Mouse (Mus musculus): ENCODE results near the gene Cyp17a1. TPM values are rescaled to one million over a fixed set of nuclear protein-coding genes. Genes with fewer than 3 reads are reported as not detected.

Cyp17a1 gene
- total RNA-seq (2018; cell fraction: chromatin; rRNA removed): not detected
- not detected for total RNA-seq (2018; cell fraction: cytosol; rRNA removed)
- total RNA-seq (2018; cell fraction: nucleus; rRNA removed): not detected
- polyA plus RNA-seq (2018): not detected in 3 replicates

GRCm38 (mm10) chr19:46672766-46673418, at the start of gene Cyp17a1:
Gene Cyp17a1, minus strand, starts transcription at chr19:46673172.
- WGBS (ENCODE audit: missing documents): 78% methylated on average over 4 of the region's 5 CpGs
- Histone ChIP-seq H3K36me3 (ENCODE audit: inconsistent target) (no peaks in the 10 kb centered on the region), H3K27ac (no peak within 1 kb of the TSS), H3K4me3 (ENCODE audit: inconsistent target) (no peak within 1 kb of the TSS), H3K79me2 (ENCODE audit: inconsistent target) (no peaks in the 10 kb centered on the region)

DNA sequence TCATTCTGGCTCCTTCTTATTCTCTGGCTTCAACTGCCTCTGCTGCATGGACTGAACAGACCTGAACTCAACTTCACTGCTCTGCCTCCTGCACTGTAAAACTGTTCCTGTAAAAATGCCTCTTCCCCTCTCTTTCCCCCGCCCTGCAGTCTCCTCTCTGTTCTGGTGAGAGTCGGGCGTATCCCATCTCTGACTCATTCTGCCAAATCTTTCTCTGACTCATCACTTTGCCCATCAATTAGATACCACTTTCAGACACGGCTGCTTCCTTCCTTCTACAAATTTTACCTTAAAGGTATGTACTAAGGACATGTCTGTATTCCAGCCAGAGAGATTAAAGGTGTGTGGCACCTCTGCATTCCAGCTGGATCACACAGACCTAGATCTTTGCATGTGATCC, 45.2 kb upstream of the Cyp17a1 start:
- Histone ChIP-seq H3K79me2 (ENCODE audit: inconsistent target) (no peaks in the 10 kb centered on the region), H3K36me3 (ENCODE audit: inconsistent target) (no peaks in the 10 kb centered on the region), H3K4me3 (ENCODE audit: inconsistent target) (no peak overlapping the region), H3K27ac (no peak overlapping the region)
- 56% methylated on average over 4 of the region's 4 CpGs for WGBS (ENCODE audit: missing documents)

- no peak overlapping the region for H3K4me3 ChIP-seq (ENCODE audit: inconsistent target)
- H3K27ac ChIP-seq: no peak overlapping the region
- no peaks in the 10 kb centered on the region for H3K79me2 ChIP-seq (ENCODE audit: inconsistent target)
- H3K36me3 ChIP-seq (ENCODE audit: inconsistent target): no peaks in the 10 kb centered on the region
- WGBS (ENCODE audit: missing documents): 97% methylated on average over 8 of the region's 8 CpGs
Measured at GRCm38 (mm10) chr19:46715016-46715415, 42.0 kb upstream of the Cyp17a1 start.

DNA sequence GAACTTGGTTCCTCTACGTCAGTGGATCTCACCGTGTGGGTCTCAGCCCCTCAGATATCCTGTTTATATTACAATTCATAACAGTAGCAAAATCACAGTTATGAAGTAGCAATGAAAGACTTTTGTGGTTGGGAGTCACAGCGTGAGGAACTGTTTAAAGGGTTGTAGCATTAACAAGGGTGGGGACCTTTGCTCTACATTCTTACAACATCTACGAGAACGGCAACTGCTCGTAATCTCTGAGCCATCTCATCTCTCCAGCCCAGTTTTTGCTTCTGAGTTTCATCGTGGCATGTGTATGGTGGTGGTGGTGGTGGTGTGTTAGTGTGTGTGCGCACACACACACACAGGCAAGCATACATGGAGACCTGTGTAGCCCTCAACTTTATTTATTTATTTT, 41.3 kb upstream of the Cyp17a1 start:
- Histone ChIP-seq H3K79me2 (ENCODE audit: inconsistent target) (no peaks in the 10 kb centered on the region), H3K4me3 (ENCODE audit: inconsistent target) (no peak overlapping the region), H3K27ac (no peak overlapping the region), H3K36me3 (ENCODE audit: inconsistent target) (no peaks in the 10 kb centered on the region)
- 96% methylated on average over 7 of the region's 8 CpGs for WGBS (ENCODE audit: missing documents)

GRCm38 (mm10) chr19:46710614-46711013, 37.6 kb upstream of the Cyp17a1 start:
- WGBS (ENCODE audit: missing documents): 92% methylated on average over 4 of the region's 4 CpGs
- no peak overlapping the region for H3K4me3 ChIP-seq (ENCODE audit: inconsistent target)
- H3K36me3 ChIP-seq (ENCODE audit: inconsistent target): no peaks in the 10 kb centered on the region

GRCm38 (mm10) chr19:46707296-46708151, 34.6 kb upstream of the Cyp17a1 start, which contains the start of gene As3mt:
Gene As3mt, plus strand, starts transcription at chr19:46707458.
- no peaks in the 10 kb centered on the region for H3K79me2 ChIP-seq (ENCODE audit: inconsistent target)
- H3K4me3 ChIP-seq (ENCODE audit: inconsistent target): peak within 1 kb of the TSS; percentile 11; the same call in 1 of the 2 replicates
- WGBS (ENCODE audit: missing documents): 16% methylated on average over 29 of the region's 31 CpGs
- no peaks in the 10 kb centered on the region for H3K36me3 ChIP-seq (ENCODE audit: inconsistent target)
- peak within 1 kb of the TSS; percentile 2; the same call in 1 of the 2 replicates for H3K27ac ChIP-seq

More at GRCm38 (mm10) chr19:46710614-46711013, 37.6 kb upstream of the Cyp17a1 start:
- H3K79me2 ChIP-seq (ENCODE audit: inconsistent target): no peaks in the 10 kb centered on the region
- no peak overlapping the region for H3K27ac ChIP-seq

DNA sequence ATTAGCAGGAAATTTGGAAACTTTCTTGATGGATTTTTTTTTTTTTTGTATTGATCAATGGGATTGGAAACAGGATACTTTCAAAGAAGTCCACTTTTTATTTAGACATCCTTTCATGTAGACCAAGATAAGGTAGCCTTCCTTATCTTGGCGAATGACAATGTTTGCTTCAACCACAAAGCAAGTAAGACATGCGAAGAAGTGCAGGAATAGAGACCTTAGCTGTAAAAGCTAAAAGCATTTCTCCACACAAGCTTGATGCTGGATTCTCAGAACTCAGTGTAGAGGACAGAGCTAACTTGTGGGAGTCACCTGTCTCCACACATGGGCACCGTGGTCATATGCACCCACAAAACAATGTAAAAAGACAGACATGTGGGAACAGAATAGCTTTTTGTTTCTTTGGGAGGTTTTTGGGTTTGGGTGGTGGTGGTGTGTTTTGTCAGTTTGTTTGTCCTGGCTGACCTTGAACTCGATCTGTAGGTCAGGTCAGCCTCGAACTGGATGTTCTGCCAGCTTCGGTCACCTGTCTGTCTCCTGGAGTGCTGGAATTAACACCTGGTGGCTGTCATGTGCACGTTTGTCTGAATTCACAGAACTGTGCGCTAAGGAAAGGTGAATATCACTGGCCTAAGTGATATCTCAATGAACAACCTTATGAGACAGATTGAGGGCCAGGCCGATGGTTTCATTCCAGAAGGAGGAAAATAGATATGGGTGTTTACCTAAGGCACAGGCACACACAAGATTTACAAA, 33.7 kb upstream of the Cyp17a1 start:
- Histone ChIP-seq H3K4me3 (ENCODE audit: inconsistent target) (0 out of 2 replicates have a peak overlapping the region, but pooled peaks have one; percentile 11), H3K36me3 (ENCODE audit: inconsistent target) (no peaks in the 10 kb centered on the region), H3K27ac (no peak overlapping the region), H3K79me2 (ENCODE audit: inconsistent target) (no peaks in the 10 kb centered on the region)
- 89% methylated on average over 9 of the region's 9 CpGs for WGBS (ENCODE audit: missing documents)

DNA sequence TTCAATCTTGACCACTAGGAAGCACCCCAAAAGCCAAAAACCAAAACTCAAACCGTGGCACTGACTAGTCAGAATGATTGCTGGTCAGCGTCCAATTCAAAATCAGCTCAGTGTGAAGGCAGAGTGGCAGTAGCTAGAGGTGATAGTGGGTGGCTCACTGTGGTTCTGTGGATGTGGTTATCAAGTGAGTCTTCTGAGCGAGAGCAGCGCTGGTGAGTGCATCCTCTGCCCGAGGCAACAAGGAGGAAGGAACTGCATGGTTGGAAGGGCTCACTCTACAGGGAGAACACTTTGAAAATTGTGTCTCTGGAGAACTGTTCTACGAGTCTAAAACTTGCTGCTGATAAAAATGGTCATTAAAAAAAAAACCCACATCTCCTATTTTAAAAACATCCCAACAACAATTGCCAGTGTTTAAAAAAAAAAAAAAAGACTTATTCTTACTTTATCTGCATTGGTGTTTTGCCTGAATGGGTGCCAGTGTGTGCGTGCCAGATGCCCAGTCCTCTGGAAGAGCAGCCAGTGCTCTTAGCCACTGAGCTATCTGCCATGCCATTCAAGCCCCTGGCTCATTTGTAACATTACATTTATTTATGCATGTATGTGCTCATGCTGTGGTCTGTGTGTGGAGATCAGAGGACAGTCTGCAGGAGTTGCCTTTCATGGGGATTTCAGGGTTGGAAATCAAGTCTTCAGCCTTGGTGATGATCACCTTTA, 33.0 kb upstream of the Cyp17a1 start:
- 23% methylated on average over 7 of the region's 7 CpGs for WGBS (ENCODE audit: missing documents)

DNA sequence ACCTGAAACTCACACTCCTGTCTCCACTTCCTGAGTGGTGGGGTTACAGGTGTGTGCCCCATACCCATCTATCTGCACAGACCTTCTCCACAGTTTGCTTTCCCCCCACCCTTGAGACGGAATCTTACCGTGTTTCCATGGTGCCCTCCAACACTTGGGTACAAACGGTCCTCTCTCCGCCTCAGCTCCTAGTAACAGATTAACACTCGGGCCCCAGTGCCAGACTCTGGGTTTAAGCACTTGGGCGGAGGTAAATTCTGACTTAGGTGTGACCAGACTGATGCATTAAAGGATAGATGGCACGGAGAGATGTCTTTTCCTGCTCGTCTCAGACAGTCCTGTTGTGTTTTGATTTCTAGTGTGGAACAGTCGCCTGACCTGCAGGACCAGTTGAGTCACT, 28.2 kb upstream of the Cyp17a1 start:
- Histone ChIP-seq H3K79me2 (ENCODE audit: inconsistent target) (no peaks in the 10 kb centered on the region), H3K4me3 (ENCODE audit: inconsistent target) (no peak overlapping the region), H3K36me3 (ENCODE audit: inconsistent target) (no peaks in the 10 kb centered on the region), H3K27ac (no peak overlapping the region)
- WGBS (ENCODE audit: missing documents): 96% methylated on average over 9 of the region's 9 CpGs

More for the DNA sequence above, 33.0 kb upstream of the Cyp17a1 start:
- H3K4me3 ChIP-seq (ENCODE audit: inconsistent target): no peak overlapping the region
- no peak overlapping the region for H3K27ac ChIP-seq
- no peaks in the 10 kb centered on the region for H3K79me2 ChIP-seq (ENCODE audit: inconsistent target)
- H3K36me3 ChIP-seq (ENCODE audit: inconsistent target): no peaks in the 10 kb centered on the region

DNA sequence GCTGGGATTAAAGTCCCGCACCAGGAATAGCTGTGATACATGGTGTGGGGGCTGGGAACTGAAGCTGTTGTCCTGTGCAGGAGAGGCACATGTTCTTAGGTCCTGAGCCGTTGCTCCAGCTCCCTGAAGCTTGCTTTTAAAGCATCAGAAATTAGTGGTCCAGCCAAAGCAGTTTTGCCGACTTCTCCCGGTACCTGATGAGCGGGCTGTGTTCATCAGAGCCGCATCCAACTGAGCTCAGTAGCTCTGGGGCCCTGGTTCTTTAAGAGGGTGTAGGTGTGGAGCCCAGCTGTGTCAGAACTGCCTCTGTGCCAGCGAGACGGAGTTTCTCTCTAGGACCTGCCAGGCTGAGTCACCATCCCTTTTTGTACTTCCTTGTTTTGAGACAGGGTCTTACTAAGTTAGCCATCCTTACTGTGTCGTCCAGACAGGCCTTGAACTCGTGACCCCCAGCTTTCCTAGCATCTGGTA, 26.1 kb upstream of the Cyp17a1 start:
- WGBS (ENCODE audit: missing documents): 18% methylated on average over 10 of the region's 10 CpGs
- Histone ChIP-seq H3K36me3 (ENCODE audit: inconsistent target) (no peaks in the 10 kb centered on the region), H3K79me2 (ENCODE audit: inconsistent target) (no peaks in the 10 kb centered on the region), H3K27ac (peak overlapping the region; percentile 54), H3K4me3 (ENCODE audit: inconsistent target) (no peak overlapping the region)

DNA sequence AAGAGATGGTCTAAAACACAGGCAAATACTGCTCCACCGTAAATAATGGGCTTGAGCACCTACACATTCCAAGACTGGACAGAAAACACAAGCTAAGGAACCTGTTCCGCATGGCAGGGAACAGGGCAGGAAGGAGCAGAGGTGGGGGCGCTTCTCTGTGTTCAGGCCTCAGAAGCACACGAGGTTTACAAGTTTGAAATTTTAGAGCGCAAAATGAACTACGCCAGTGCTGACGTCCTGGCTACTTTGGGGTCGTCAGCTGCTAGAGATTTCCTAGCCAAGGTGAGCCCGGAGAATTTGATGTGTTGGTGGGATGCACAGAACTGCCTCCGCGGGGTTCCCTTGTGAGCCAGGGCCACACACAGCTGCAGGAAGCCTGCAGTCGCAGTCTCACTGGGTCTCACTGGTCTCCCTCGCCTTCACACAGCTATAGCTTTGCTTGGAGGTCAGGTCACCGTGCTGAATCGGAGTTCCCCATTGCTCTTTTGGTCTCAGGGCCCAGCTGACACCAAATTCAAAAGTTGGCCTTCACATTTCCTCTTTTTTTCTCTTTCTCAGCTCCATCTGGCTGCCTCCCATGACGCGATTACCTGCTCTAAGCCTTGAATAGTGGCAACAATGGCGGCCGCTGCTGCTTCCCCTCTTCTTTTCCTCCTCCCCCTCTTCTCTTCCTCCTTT, 25.0 kb upstream of the Cyp17a1 start:
- H3K36me3 ChIP-seq (ENCODE audit: inconsistent target): no peaks in the 10 kb centered on the region
- 43% methylated on average over 19 of the region's 19 CpGs for WGBS (ENCODE audit: missing documents)
- no peaks in the 10 kb centered on the region for H3K79me2 ChIP-seq (ENCODE audit: inconsistent target)
- H3K4me3 ChIP-seq (ENCODE audit: inconsistent target): no peak overlapping the region
- H3K27ac ChIP-seq: peak overlapping the region; percentile 54

- no peak overlapping the region for H3K4me3 ChIP-seq (ENCODE audit: inconsistent target)
- no peak overlapping the region for H3K27ac ChIP-seq
- H3K79me2 ChIP-seq (ENCODE audit: inconsistent target): no peaks in the 10 kb centered on the region
- 96% methylated on average over 7 of the region's 7 CpGs for WGBS (ENCODE audit: missing documents)
- no peaks in the 10 kb centered on the region for H3K36me3 ChIP-seq (ENCODE audit: inconsistent target)
Measured at GRCm38 (mm10) chr19:46696943-46697342, 24.0 kb upstream of the Cyp17a1 start.

- no peaks in the 10 kb centered on the region for H3K79me2 ChIP-seq (ENCODE audit: inconsistent target)
- no peak overlapping the region for H3K27ac ChIP-seq
- H3K36me3 ChIP-seq (ENCODE audit: inconsistent target): no peaks in the 10 kb centered on the region
- 94% methylated on average over 8 of the region's 8 CpGs for WGBS (ENCODE audit: missing documents)
- H3K4me3 ChIP-seq (ENCODE audit: inconsistent target): no peak overlapping the region
Measured at GRCm38 (mm10) chr19:46696482-46696881, 23.5 kb upstream of the Cyp17a1 start.
